Mouse (Mus musculus) cerebellum, postnatal 25 days (tissue): ENCODE measurements around the gene Fam19a2.

Experiments
- DNase-seq, 2 experiments: peaks; one replicate each; pipeline ENCODE4 v3.0.0; 2021; ENCODE audit warnings: mixed read lengths in 2 of 2

The Fam19a2 gene

DNA sequence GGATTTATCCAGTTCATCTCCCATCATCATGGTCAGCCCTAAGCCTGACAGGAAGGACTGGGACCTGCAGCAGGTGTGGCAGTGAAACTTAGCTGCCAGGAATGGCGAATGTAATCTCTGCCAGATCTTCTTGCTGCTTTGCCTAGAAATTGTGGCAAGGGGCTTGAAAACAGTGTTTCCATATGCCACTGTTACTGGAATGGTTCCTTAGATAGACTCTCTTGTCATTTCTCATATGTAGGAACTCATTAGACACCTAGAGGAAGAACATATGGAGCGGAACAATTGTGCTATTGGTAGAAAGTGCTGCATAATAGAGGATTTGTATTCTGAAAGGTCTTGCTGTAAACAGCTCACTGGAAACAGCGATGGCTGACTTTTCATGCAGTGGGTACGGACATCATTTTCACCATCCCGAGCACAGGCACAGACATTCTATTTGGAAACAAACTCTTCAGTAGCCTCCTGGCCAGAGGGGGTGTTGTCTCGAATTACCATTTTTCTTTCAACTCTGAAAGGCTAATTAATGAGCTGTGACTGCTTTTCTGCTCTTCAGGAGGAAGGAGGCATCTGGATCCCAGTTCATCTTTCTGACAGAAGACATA, 488.0 kb downstream of the Fam19a2 start:
- no peak for DNase-seq

DNA sequence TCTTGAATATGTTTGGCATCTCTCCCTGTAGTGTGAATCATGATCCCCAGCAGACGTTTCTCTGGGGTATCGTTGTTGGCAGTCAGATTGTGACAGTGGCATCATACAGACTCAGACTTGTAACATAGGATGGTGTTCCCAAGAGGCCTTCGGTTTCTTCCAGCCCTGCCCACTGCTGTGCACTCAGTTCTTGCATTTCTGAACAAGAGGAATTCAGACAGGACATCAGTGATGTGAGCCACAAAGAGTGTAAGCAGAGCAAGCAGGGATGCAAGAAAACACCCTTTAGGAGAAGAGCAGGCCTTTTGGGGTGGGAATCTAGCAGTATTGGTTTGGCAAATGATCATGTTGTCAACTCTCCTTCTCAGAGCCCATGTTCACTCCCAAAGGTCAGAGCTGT, 489.0 kb downstream of the Fam19a2 start:
- DNase-seq: no peak

DNA sequence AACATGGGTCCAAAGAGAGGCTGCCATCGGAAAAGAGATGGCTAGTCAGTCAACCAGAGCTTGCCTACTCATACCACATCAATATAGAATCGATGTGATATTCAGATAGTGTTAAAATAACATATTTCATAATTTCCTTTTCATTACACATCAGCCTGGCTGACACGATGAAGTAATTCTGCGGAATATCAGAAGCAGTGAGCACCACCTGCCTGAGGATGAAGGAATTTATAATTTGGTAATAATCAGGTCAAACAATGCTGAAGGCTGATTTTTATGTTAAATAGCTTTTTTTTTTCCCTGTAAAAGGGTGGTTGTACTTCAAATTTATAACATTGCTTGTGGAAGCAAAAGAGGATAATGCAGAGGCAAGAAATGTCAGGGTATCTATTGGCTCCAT, 490.2 kb downstream of the Fam19a2 start:
- no peak for DNase-seq

DNA sequence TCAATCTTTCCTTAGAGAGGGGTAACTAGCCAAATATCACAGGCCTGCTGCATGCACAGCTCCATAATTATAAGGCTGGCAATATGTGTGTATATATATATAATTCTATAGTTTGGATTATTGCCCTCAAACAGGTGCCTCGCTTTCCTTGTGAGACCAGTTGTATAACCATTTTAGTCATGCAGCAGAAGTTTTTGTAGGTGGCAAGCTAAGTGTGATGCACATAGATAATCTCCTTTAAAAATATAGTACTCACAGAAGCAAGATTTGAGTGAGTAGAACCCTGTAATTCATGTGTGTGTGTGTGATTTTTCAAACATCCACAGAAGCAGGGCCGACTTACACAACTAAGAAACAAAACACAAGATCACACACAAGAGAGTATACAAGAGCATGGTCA, 525.6 kb downstream of the Fam19a2 start:
- DNase-seq: no peak
